Mouse (Mus musculus): Measurements from ENCODE around the gene Slc24a2.

DNA sequence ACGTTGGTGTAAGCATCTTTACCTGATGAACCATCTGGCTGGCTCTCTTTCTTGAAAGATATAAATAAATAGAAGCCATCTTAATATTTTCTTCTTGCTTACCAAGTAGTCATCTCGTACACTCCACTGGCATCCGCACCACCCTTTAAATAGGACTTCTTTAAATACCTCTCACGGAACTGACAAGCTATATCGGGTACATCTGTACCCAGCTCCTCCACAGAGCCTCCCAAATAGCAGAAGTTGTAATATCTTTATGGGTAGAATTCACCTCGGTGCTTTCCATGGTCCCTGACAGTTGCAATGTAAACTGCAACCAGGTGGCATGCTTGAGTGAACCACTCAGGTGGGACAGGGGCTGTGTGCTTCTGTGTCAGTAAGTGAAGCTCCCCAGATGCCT, 149.0 kb downstream of the Slc24a2 start:
- TF ChIP-seq POLR2A (IDR thresholded peaks at IDR 0.05; ENCODE audit: borderline replicate concordance, low read depth, low read length), result no peak
- TF ChIP-seq CTCF (IDR thresholded peaks at IDR 0.05; ENCODE audit: low read depth, low read length), result no peak
